Mouse (Mus musculus) kidney, adult 2 months (tissue): ENCODE measurements around the gene Egfem1. TPM values are rescaled to one million over a fixed set of nuclear protein-coding genes. Genes with fewer than 3 reads are reported as not detected.
A peak's percentile ranks its signal among the peaks of the same experiment; 100 is the strongest.

Experiments
- DNase-seq: peaks from one replicate; pipeline ENCODE4 v3.0.0; 2021
- H3K27ac ChIP-seq: fragments of 200-500 bp; 2 replicates; pipeline ENCODE4 v1.5.1; 2012; ENCODE audit warnings: low read depth, low read length, control low read depth, inconsistent platforms; ENCODE audit not compliant: insufficient read depth
- H3K27me3 ChIP-seq: fragments of 200-500 bp; replicated peaks from 2 replicates; pipeline ENCODE4 v1.6.1; 2012; ENCODE audit warnings: mild to moderate bottlenecking, moderate library complexity, low read length, inconsistent platforms; ENCODE audit not compliant: control insufficient read depth, insufficient read depth
- H3K36me3 ChIP-seq: fragments of 200-500 bp; 2 replicates; pipeline ENCODE4 v1.6.1; 2012; ENCODE audit warnings: mild to moderate bottlenecking, moderate library complexity, low read length, inconsistent platforms; ENCODE audit not compliant: control insufficient read depth, insufficient read depth
- H3K4me1 ChIP-seq: fragments of 200-500 bp; 2 replicates; pipeline ENCODE4 v1.6.1; 2011; ENCODE audit warnings: low read length; ENCODE audit not compliant: control insufficient read depth, insufficient read depth
- H3K4me3 ChIP-seq: fragments of 200-500 bp; 2 replicates; pipeline ENCODE4 v1.5.1; 2011; ENCODE audit warnings: mild to moderate bottlenecking, low read depth, low read length, control low read depth; ENCODE audit not compliant: insufficient read depth
- CTCF ChIP-seq: fragments of 200-500 bp; conservative IDR thresholded peaks from 2 replicates; pipeline ENCODE4 v1.5.1; 2011; ENCODE audit warnings: low read depth, mild to moderate bottlenecking, control low read depth, low read length, moderate library complexity, mixed read lengths; ENCODE audit not compliant: insufficient read depth, insufficient read length
- POLR2A ChIP-seq: fragments of 200-500 bp; IDR thresholded peaks from one replicate; pipeline ENCODE4 v1.6.1; 2011; ENCODE audit warnings: low read depth, low read length, control low read depth
- WGBS: fragments of 180-500 bp; shearing (Covaris S2); methylation state at CpG from one replicate; pipeline ENCODE4 v1.1.7; 2018; 5-methylcytosine and 5-hydroxymethylcytosine counted together
- polyA plus RNA-seq: library from polyadenylated mRNA; depleted of rRNA; stranded (reverse); fragments of >200 nt; gene quantifications from 2 replicates; pipeline ENCODE4 v1.2.3, GENCODE M21; 2012

The Egfem1 gene
- polyA plus RNA-seq, 1 experiment, result 0.25 TPM

DNA sequence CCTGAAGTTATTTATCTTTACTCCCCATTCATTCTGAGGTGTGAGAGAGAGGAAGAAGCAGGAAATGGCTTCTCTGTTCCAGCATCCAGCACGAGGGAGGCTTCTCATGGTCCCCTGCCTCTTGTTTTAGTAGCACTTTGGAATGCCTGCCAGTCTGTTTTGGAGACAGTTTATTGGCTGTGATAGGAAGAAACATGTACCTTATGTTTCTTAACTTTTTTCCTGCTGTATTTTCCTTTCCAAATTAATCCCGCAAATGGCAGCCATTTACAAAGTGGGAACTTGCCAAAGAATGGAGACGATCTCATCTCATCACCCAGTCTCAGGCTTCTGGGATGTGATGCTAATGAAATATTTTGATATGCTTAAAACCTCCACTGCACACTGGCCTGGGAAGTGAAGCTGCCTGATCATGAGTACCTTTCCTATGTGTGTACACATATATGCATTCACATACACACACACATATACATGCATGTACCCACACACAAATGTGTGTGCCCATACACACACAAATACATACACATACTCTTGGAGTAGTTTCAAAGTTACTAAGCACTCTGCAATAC, 260.5 kb downstream of the Egfem1 start:
- DNase-seq, result no peak
- H3K36me3 ChIP-seq, result no peaks in the 10 kb centered on the region
- H3K4me3 ChIP-seq, result no peak overlapping the region
- no peak for TF ChIP-seq POLR2A
- no peak for TF ChIP-seq CTCF
- no peaks in the 10 kb centered on the region for H3K4me1 ChIP-seq
- WGBS, result 62% methylated on average over 3 of the region's 3 CpGs
- no peaks in the 10 kb centered on the region for H3K27me3 ChIP-seq
- no peak overlapping the region for H3K27ac ChIP-seq

GRCm38 (mm10) chr3:29345805-29346204, 264.0 kb downstream of the Egfem1 start:
- Histone ChIP-seq H3K27me3 (no peaks in the 10 kb centered on the region), H3K27ac (no peak overlapping the region), H3K4me3 (no peak overlapping the region), H3K36me3 (no peaks in the 10 kb centered on the region), H3K4me1 (no peaks in the 10 kb centered on the region; the same call in 1 of the 2 replicates)
- 55% methylated on average over 3 of the region's 3 CpGs for WGBS
- TF ChIP-seq POLR2A (no peak), CTCF (no peak)
- DNase-seq, result no peak

DNA sequence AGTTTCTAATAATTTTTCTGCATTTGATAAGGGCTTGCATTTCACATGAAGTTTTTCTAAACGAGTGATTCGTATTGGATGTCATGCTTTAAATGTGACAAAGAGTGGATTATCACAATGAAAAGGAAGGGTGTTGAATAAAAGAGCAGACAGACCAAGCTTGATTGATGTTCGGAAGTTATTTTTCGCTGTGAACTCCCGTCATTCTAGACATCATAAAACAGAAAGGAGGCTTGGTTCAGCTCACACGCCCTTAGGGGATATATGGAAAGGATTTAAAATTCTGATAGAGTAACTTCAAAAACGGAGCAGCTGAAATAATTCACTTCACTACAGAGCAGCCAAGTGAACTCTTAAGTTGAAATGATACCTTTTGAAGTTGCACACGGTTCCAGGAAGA, 285.1 kb downstream of the Egfem1 start:
- TF ChIP-seq POLR2A (no peak), CTCF (no peak)
- no peaks in the 10 kb centered on the region for H3K27me3 ChIP-seq
- no peak overlapping the region for H3K27ac ChIP-seq
- H3K4me3 ChIP-seq, result no peak overlapping the region
- no peaks in the 10 kb centered on the region for H3K36me3 ChIP-seq
- WGBS, result 51% methylated on average over 8 of the region's 8 CpGs
- no peaks in the 10 kb centered on the region for H3K4me1 ChIP-seq
- DNase-seq, result no peak

GRCm38 (mm10) chr3:29370519-29370918, 288.7 kb downstream of the Egfem1 start:
- Histone ChIP-seq H3K27ac (no peak overlapping the region), H3K4me1 (no peaks in the 10 kb centered on the region), H3K27me3 (no peaks in the 10 kb centered on the region), H3K36me3 (no peaks in the 10 kb centered on the region), H3K4me3 (no peak overlapping the region)
- TF ChIP-seq POLR2A (no peak), CTCF (0 out of 2 replicates have a peak, but pooled peaks have one; percentile 5)
- 69% methylated on average over 5 of the region's 5 CpGs for WGBS
- peak; percentile 11 for DNase-seq

DNA sequence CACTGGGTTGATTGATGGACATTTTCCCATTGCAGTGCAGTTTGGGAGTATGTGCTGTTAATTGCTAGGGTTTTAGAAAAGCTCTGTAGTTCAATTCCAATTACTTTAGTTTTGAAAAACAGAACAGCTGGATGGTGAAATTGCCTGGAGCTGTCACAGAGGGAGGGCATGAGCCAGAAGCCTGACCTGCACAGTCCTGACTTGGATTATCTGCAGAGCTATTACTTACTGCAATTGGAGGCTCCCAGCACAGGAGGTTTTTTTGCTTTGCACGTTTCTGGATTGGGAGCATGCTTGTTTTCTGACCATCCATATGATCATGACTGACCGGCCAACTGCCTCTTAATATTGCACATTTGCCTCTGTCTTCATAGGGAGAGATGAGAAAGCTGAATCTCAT, 299.4 kb downstream of the Egfem1 start:
- H3K27ac ChIP-seq, result no peak overlapping the region
- WGBS, result 82% methylated on average over 2 of the region's 2 CpGs
- H3K4me1 ChIP-seq, result no peaks in the 10 kb centered on the region
- H3K36me3 ChIP-seq, result no peaks in the 10 kb centered on the region
- no peak overlapping the region for H3K4me3 ChIP-seq
- H3K27me3 ChIP-seq, result no peaks in the 10 kb centered on the region
- TF ChIP-seq CTCF (no peak), POLR2A (no peak)
- DNase-seq, result no peak

DNA sequence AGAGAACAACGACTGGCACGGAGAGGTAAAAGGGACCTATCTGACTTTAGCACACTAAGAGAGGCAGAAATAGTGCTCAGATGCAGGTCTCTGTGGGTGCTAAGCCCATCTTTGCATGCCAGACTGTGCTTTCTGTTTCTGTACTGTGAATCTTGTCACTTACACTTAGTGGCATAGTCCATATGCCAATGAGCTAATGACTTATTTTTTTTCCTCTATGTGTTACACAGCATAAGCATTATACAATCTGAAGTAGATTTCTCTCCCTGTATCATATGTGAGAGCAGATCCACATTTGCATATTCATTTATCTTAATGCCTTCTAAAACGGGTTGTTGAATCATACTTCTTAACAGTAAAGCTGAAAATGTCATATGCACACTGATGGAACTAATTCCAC, 317.2 kb downstream of the Egfem1 start:
- DNase-seq, result no peak
- H3K4me1 ChIP-seq, result no peaks in the 10 kb centered on the region
- H3K27me3 ChIP-seq, result no peaks in the 10 kb centered on the region

GRCm38 (mm10) chr3:29421634-29422033, 339.8 kb downstream of the Egfem1 start:
- Histone ChIP-seq H3K36me3 (no peaks in the 10 kb centered on the region), H3K4me3 (no peak overlapping the region), H3K27me3 (no peaks in the 10 kb centered on the region), H3K27ac (no peak overlapping the region), H3K4me1 (no peaks in the 10 kb centered on the region)
- WGBS, result 94% methylated on average over 2 of the region's 2 CpGs
- DNase-seq, result no peak
- TF ChIP-seq POLR2A, result no peak
- no peak for TF ChIP-seq CTCF

More for the DNA sequence above, 317.2 kb downstream of the Egfem1 start:
- 78% methylated on average over 3 of the region's 3 CpGs for WGBS
- H3K36me3 ChIP-seq, result no peaks in the 10 kb centered on the region
- TF ChIP-seq POLR2A, result no peak
- TF ChIP-seq CTCF, result no peak
- H3K4me3 ChIP-seq, result no peak overlapping the region
- H3K27ac ChIP-seq, result no peak overlapping the region
